Mouse (Mus musculus) adrenal gland, adult (tissue): ENCODE measurements around the gene Txlng.
"Not testable (repeated sequence)": the region's sequence is repeated elsewhere in the genome, so short reads cannot be mapped to it uniquely, and the experiment has no call there.

Source experiments
- DNase-seq, 2 experiments: peaks; one replicate each; pipeline ENCODE4 v3.0.0; 2022 to 2023; ENCODE audit warnings: low spot score in 1 of 2; ENCODE audit not compliant: inconsistent age in 2 of 2

Gene Txlng

GRCm38 (mm10) chrX:162829203-162829708, at the start of gene Txlng:
Gene Txlng (minus strand): TSS chrX:162829454.
- peak; percentile 97 for DNase-seq

- DNase-seq = no peak
These were observed 49.0 kb upstream of the Txlng start for GRCm38 (mm10) chrX:162878236-162878635.

- DNase-seq = no peak
These were observed 44.5 kb upstream of the Txlng start for GRCm38 (mm10) chrX:162873761-162874160.

- DNase-seq = peak; percentile 17 to 70
These were observed 42.7 kb upstream of the Txlng start for GRCm38 (mm10) chrX:162871734-162872517.

- peak; percentile 31 to 77 for DNase-seq
These were observed 39.2 kb upstream of the Txlng start for GRCm38 (mm10) chrX:162868294-162868965.

GRCm38 (mm10) chrX:162848682-162849081, 19.4 kb upstream of the Txlng start:
- no peak for DNase-seq

- no peak for DNase-seq
These were observed 16.3 kb upstream of the Txlng start for GRCm38 (mm10) chrX:162845531-162845930.

GRCm38 (mm10) chrX:162844447-162845100, 15.3 kb upstream of the Txlng start:
- DNase-seq = peak in 1 of 2 experiments; percentile 46

- no peak for DNase-seq
These were observed 2.8 kb upstream of the Txlng start for GRCm38 (mm10) chrX:162832101-162832500.

- DNase-seq = no peak
These were observed 2.3 kb upstream of the Txlng start for GRCm38 (mm10) chrX:162831542-162831941.

- DNase-seq = no peak
These were observed 1.8 kb upstream of the Txlng start for GRCm38 (mm10) chrX:162831036-162831435.

- not testable (repeated sequence) for DNase-seq
These were observed 1.1 kb upstream of the Txlng start for GRCm38 (mm10) chrX:162830313-162830712.

- DNase-seq = no peak
These were observed 487 bp upstream of the Txlng start for GRCm38 (mm10) chrX:162829741-162830140.

- DNase-seq = no peak
These were observed 471 bp downstream of the Txlng start for GRCm38 (mm10) chrX:162828783-162829182.

- DNase-seq = peak; percentile 9 to 71
These were observed 1.2 kb downstream of the Txlng start for GRCm38 (mm10) chrX:162828016-162828415.

- peak; percentile 23 to 73 for DNase-seq
These were observed 28.9 kb downstream of the Txlng start for GRCm38 (mm10) chrX:162800371-162800770.

- peak in 1 of 2 experiments; percentile 45 for DNase-seq
These were observed 37.9 kb downstream of the Txlng start for GRCm38 (mm10) chrX:162791392-162791791.

- no peak for DNase-seq
These were observed 40.9 kb downstream of the Txlng start for GRCm38 (mm10) chrX:162788372-162788771.

GRCm38 (mm10) chrX:162770726-162771125, 58.5 kb downstream of the Txlng start:
- no peak for DNase-seq

GRCm38 (mm10) chrX:162761716-162762395, 67.4 kb downstream of the Txlng start:
- peak in 1 of 2 experiments; percentile 24 for DNase-seq

GRCm38 (mm10) chrX:162760958-162761515, 68.2 kb downstream of the Txlng start:
- peak; percentile 33 to 64 for DNase-seq
